Mouse (Mus musculus): ENCODE data around the gene Dpm3.
"Not testable (repeated sequence)": the region's sequence is repeated elsewhere in the genome, so short reads cannot be mapped to it uniquely, and the experiment has no call there.

Dpm3 gene

DNA sequence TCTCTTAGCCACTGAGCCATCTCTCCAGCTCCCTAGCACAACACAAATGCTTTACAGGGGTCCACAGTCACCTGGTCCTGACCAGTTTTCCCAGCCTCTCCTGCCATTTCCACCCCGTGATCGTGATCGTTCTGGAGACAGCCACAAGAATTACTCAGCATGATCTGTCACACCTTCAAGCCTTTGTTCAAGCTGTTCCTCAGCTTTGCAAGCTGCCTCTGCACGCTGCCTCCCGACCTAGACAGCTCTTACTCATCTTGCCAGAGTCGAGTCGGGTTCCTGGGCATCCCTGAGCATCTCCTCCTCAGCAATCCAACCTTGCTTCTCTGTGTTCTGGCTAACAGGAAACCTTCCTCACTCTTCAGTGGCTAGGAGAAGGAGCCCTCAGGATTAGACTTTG lies at the start of gene Dpm3:
Gene Dpm3 (plus strand): TSS at position 283 of the 400 bp plus-strand sequence.
- no peak for DNase-seq

DNA sequence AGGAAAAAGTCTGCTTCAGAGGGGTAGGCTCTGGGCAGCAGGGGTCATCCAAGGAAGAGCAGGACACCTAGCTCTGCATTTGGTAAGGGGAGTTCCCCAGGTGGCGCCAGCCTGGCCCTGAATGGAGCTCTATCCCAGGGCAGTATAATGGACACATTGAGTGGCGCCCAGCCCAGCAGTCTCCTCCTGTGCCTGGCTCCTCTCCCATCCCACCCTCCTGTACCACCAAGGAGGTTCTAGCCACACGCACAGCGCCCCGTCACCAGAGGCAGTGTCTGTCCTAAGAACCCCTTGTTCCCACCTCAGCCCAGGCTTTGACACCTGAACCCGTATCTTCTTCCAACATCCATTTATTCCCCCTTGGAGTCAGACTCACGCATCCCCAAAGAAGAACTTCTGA lies 49.4 kb upstream of the Dpm3 start:
- no peak for DNase-seq

DNA sequence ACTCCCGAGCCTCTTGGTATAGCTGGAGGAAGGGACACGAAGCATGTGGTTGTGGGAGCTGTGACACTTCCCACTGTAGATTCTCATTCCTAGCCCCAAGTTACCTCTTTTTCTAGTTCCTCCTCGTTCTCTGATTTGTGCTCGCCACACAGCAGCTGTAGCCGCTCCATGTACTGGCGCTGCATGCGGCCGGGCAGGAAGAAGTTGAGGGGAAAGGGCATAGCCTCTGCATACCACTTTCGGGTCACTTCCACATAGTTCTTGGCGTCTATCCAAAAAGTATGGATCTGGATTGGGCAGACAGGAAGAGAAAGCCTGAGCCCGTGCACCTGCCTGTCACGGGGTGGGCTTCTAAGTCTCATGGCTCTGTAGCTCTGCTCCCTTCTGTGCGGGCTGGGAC lies 49.0 kb upstream of the Dpm3 start:
- no peak for DNase-seq

DNA sequence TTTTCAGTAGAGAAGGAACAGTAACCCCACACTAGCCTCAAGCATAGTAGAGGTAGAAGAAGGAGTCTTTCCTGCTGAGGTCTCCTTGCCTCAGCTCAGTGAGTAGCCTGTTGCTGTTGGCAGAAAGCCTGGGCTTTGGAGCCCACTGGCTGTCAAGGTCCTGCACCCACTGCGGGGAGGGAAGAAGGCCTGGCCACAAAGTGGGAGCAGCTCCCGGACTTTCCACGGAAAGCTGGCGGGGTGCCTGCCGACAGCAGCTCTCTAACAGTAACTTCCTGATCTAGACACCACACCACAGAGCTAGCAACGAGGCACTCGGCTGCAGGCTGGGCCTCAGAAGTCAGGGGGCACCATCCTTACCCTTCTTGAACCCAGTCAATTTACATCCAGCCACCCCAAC lies 48.4 kb upstream of the Dpm3 start:
- no peak for DNase-seq

DNA sequence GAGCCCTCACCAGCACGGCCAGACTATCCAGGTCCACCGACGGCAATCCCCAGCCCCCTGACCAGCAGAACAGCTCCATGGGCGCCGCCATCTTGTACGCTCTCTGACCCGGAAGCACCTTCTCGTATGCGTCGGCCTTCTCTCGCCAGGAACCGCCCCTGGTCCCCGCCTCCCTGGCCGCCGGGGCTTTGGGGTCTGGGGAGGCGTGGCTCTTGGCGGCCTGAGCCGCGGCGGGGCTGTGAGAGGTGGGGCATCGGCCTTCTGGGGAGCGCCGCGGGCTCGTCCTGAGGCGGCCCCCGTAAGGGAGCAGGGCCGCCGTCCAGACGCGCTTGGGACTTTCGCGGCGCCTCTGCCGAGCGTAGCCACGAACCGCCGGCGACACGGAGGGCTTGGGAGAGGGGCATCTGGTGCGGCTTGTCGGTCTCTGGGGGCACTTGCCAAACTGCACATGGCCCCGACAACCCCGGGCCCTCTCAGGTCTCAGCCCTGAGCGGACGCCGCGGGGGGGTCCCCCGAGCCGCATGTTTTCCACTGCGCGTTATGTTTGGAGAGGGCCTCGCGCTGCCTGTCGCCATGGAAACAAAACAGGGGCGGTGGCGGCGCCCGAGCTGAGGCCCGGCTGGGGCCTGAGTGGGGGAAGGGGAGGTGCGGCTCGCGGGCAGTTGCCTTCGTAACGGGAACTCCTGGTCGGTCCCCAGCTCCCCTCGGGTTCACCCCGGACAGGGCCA lies 45.2 kb upstream of the Dpm3 start:
- peak; percentile 89 for DNase-seq

DNA sequence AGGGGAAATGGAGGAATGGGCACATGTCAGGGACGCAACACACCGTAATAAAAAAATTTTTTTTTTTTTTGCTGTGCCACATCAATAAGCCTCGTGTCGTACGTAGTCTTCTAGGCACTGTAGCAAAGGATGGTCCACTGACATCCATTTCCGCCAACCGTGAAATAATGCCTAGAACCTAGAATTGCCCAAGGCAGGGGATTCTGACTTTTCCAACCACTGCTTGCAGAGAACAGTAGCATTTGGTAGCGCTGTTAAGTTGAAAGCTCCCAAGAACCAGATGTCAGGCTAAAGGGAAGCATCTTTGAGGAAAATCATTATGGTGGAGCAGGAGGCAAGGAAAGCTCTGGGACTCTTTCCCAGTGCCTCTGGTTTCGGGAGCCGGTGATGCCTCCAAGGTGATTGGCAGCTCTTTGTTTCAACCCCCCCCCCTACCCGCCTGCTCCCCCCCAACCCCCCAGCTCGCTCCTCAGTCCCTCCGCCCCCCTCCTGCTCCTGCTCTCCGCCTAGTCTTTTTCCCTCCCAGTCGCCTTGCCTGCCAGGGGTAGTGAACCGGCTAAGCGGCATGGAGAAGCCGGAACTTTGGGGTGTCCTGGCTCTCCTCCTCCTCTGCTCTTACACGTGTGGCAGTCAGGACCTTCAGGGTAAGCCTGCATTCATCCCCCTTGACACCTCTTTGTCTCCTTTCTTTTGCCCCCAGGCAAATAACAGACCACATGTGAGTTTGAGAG lies 44.3 kb upstream of the Dpm3 start, which contains the start of gene Thbs3:
Gene Thbs3 (plus strand): TSS at position 500 of the 731 bp plus-strand sequence.
- no peak for DNase-seq

DNA sequence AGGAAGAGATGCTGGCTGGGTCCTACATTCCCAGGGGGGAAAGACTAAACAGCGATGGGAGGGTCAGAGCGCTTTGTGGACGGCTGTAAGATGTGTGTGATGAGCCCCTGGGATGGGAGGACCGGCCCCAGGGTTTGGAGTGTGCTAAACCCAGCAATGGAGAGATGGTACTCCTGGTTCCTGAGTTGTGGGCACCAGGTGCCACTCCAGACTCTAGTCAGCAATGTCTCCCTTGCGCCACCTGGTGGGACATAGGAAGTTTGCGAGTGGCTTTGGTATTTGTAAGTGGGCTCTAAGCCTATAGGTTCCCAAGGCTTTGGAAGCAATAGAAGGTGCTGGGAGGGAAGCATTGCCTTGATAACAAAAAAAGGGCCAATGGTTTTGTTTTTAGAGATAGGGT lies 43.3 kb upstream of the Dpm3 start:
- peak; percentile 87 for DNase-seq

DNA sequence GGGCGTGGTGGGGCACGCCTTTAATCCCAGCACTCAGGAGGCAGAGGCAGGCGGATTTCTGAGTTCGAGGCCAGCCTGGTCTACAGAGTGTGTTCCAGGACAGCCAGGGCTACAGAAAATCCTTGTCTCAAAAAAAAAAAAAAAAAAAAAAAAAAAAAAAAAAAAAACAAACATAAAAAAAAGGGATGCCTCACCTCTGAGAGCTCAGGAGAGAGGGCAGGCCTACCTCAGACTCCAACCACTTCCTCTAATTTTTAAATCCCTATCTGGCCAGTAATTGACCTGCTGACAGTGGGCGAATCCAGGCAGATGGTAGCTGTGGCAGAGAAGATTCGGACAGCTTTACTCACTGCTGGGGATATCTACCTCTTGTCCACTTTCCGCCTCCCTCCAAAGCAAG lies 42.8 kb upstream of the Dpm3 start:
- DNase-seq = not testable (repeated sequence)

DNA sequence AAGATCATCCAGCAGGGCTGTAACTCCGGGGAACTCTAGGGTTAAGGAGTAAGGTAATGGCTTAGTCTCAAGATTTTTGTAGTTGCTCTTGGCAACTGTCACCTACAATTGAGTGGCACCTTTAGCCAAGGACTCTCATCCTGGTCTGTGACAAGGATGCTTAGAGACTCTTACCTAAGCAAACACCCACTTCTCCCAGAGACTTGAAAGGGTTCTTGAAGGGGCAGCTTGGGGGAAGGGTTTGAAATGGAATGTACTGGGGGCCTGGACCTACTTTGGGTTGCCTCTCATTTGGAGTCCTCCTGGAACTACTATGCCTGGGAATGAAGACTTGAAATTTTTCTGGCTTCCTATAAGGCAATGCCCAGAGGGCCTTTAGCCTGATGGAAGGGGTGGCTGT lies 40.9 kb upstream of the Dpm3 start:
- DNase-seq = no peak

DNA sequence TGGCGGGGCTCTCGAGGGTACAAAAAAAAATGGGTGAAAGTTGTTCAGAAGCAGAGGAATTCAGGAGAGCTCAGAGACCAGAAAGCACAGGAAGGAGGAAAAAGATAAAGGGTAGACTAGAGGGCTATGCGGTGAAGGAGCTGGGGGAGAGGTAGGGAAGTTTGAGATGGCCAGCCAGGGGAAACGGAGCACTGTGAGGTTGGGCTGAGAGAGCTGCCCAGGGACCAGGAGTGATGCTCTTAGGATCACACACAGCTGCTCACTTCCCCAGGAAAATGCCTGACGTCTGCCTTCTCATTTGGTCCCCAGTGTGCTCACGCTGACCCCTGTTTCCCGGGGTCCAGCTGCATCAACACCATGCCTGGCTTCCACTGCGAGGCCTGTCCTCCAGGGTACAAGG lies 39.6 kb upstream of the Dpm3 start:
- no peak for DNase-seq

DNA sequence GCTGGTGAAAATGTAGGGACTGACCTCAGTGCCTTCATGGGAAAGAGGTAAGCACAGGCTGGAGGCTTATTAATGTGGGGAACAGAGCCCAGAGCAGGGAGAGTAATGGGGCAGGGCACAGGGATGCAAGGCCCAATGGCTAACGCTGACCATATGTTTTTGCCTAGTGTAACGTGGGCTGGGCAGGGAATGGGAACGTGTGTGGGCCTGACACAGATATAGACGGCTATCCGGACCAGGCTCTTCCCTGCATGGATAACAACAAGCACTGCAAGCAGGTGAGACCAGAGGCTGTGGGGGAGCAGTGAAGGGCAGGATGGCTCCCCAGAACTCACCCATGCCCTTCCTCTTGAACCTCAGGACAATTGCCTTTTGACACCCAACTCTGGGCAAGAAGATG lies 38.0 kb upstream of the Dpm3 start:
- no peak for DNase-seq

DNA sequence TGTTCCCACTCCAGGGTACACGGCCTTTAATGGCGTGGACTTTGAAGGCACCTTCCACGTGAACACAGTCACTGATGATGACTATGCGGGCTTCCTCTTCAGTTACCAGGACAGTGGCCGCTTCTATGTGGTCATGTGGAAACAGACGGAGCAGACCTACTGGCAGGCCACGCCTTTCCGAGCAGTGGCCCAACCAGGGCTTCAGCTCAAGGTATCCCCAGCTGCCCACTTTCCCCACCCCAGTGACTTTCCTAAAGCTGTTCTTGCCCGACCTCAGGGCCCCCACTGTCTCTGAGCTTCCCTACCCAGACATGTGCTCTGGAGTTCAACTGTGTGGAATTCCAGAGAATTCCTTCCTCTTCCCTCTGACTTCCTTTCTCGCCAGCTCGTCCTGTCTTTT lies 34.4 kb upstream of the Dpm3 start:
- no peak for DNase-seq

DNA sequence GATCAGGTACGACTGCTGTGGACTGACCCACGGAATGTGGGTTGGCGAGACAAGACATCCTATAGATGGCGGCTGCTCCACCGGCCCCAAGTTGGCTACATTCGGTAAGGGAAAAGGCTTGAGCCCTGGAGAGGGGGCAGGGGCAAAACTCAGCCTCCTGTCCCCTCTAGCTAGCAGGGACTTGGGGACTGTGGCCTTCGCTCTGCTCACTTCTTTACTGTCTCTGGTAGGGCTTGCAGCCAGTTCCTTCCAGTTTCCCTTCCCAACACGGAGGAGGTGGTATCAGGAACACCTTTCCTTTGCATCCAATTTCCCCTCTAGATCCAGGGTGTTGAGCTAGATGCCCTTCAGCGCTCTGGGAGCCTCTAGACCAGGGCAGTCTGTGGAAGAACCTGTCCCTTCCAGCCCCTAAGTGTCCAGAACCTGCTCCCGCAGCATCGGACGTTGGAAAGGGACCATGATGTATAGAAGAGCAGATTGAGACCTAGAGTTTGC lies 33.8 kb upstream of the Dpm3 start:
- no peak for DNase-seq

DNA sequence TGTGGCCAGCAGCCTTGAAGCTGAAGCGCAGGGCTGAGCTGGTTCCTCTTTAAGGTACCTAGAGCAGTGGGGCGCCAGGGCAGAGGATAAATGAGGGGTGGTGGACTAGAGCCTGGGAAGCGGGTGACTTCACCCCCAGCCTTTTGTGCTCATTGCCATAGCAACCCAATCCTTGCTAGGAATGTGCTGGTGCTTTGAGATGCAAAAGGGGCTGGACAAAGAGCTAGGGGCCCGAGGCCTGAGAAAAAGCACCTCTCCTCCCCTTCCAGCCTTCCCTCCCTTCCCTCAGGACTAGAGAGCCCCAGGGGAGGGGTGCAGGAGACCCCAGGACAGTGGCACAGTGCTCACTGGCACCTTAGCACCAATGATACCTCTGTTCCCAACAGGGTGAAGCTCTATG lies 33.2 kb upstream of the Dpm3 start:
- no peak for DNase-seq

DNA sequence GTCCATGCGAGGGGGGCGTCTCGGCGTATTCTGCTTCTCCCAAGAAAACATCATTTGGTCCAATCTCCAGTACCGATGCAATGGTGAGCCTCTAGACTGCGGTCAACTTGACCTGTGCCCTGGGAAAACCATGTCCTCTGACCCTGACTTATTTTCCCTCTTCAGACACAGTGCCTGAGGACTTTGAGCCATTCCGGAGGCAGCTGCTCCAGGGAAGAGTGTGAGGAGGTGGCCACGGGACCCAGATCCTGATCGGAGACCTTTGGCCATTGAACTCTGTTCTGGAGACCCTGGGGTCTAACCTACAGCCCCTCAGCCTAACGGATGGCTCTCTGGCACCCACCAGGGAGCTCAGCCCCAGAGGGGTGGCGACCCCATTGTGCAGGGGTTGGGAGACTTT lies 32.8 kb upstream of the Dpm3 start:
- no peak for DNase-seq

DNA sequence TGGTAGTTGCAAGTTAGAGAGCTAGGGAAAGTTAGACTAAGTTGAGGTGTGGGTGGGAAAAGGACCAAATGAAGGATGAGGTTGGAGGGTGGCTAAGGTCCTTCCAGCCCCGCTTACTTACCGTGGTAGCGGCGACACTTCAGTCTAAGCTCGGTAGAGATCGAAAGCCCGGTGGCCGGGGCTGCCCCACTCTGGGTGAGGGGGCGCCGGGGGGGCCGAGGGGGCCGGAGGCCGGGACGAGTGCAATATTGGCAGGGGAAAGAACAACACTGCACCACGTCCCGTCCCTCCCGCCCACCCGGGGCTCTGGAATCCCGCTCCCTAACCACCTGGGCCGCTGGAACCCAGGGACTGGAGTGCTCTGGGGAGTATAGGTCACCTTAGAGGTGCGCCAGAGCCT lies 32.3 kb upstream of the Dpm3 start, which contains the start of gene Mtx1:
Gene Mtx1 (minus strand): TSS at position 189 of the 400 bp plus-strand sequence.
- DNase-seq = no peak

DNA sequence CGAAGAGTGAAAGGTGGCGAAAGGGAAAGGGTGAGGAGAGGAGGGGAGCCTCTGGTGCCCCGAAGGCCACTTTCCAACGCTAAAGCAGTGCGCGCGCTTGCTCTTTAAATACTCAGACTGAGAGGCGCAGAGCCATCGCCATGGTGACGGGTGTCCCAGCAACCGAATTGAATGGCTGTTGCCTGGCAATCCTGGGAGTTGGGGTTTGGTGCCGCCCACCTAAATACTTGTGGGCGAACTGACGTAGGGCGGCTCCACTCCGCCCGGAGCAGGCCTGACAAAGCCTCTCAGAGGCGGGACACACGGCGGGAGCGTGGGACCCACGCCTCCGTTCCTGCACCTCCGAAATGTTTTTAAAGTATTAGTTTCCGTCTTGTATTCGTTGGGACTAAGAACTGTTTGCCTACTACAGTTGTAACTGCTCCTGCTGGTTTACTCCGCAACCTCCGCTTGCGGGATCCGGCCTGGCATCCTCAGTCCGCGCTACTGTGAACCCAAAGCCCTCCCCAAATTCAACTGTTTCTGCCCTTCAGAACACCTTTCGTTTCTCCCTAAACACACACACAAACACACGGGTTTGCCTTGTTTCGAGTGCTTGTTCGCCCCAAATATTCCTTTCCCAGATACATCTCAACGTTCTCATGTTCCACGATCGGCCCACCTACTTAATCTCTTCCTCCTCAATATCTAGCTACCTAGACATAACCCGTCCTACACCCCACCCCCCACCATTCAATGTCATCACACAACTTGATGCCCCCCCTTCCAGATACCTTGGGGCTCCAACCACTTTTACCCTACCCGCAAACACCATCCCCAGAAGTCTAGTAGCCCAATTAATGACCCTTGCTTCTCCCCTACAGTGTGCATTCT lies 31.6 kb upstream of the Dpm3 start:
- peak; percentile 55 for DNase-seq

DNA sequence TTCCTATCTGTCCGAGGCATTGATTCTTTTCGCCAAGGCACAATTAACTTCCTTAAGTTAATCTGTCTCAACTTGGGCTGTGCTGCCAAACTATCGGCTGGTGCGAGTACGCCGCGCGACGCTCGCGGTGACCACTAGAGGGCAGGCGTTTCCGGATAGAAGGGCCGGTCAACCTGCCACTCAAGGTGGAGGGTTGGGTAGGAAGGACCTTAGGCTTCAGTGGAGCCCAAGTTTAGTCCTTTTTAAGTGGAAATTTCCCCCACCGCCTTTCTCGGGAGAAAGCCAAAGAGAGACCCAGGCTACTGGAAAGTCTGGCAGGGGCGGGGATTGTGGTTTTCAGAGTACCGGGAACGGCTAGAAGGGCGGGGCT lies 31.0 kb upstream of the Dpm3 start:
- DNase-seq = peak; percentile 89

DNA sequence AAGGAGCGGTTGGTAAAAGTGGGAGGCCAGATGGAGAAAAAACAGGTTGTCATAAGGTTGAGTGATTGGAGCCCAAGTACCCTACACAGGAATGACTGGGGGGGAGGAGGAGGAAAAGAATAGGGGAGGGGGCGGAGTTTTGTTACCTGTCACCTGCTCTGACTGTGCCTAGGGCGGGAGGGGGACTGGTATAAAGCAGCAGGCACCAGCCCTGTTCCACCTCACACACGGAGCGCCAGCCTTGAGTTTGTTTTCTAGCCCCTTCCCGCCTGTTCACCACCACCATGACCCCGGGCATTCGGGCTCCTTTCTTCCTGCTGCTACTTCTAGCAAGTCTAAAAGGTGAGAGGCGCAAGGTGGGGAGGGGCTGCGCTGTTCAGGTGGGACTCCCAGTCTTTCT lies 30.3 kb upstream of the Dpm3 start, which contains the start of gene Muc1:
Gene Muc1 (plus strand): TSS at position 222 of the 400 bp plus-strand sequence.
- DNase-seq = no peak

DNA sequence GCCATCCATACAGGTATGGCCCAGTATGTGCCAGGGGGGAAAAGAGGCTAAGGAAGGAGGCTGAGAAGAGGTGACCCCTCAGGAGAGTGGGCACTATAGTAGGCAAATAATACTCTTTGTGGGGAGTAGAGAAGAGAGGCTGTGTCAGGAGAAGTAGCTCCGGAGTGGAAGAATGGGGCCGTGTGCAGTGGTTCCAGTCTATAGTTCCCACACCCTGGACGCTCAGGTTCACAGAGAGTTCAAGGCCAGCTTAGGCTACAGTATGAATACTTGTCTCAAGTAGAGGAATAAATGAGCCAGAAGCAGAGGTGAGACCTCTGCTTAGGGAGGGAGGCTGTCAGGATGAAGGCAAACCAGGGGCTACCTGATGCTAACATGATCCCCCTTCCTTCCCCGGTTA lies 29.9 kb upstream of the Dpm3 start:
- DNase-seq = no peak

DNA sequence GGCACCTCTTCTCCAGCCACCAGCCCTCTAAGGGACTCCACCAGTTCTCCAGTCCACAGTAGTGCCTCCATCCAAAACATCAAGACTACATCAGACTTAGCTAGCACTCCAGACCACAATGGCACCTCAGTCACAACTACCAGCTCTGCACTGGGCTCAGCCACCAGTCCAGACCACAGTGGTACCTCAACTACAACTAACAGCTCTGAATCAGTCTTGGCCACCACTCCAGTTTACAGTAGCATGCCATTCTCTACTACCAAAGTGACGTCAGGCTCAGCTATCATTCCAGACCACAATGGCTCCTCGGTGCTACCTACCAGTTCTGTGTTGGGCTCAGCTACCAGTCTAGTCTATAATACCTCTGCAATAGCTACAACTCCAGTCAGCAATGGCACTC lies 28.6 kb upstream of the Dpm3 start:
- DNase-seq = no peak

DNA sequence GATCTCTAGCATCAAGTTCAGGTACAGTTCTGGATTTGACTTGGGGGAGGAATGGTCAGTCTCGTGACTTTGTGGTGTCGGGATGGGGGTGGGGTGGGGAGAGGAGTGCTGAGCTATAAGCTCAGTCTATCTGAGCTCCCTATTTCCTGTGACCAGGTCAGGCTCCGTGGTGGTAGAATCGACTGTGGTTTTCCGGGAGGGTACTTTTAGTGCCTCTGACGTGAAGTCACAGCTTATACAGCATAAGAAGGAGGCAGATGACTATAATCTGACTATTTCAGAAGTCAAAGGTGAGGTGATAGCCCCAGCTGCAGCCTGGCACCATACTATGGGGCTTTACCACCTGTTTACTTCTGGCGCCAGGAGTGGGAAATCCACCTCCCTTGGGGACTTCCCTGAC lies 27.8 kb upstream of the Dpm3 start:
- DNase-seq = no peak

DNA sequence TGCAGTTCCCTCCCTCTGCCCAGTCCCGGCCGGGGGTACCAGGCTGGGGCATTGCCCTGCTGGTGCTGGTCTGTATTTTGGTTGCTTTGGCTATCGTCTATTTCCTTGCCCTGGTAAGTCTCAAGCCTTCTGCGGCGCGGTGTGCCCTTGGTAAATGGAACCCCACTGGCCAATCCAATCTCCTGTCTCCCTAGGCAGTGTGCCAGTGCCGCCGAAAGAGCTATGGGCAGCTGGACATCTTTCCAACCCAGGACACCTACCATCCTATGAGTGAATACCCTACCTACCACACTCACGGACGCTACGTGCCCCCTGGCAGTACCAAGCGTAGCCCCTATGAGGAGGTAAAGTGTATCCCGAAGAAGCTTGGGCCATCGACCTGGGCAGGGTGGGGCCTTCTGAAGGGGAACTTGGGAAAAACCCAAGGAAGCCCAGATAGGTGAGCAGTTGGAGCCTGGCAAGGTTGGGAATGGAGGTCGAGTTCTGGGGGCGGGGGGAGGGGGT lies 27.3 kb upstream of the Dpm3 start:
- DNase-seq = no peak

Data from thymus, postnatal 14 days (tissue).